Mouse (Mus musculus) neural tube, embryonic 15.5 days (tissue): Measurements from ENCODE around the gene Gnai3. TPM values are rescaled to one million over a fixed set of nuclear protein-coding genes. Genes with fewer than 3 reads are reported as not detected.

Source experiments
- ATAC-seq: fragments of 200-750 bp; cut with Nextera tagmentation; 2 replicates; pipeline ENCODE4 v1.8.0; 2017; ENCODE audit warnings: mild to moderate bottlenecking, moderate TSS enrichment, moderate library complexity; ENCODE audit not compliant: low FRiP score
- H3K27ac ChIP-seq: fragments of 300-500 bp; sonication (generic); replicated peaks from 2 replicates; pipeline ENCODE4 v1.5.1; 2015; ENCODE audit warnings: mild to moderate bottlenecking, inconsistent platforms
- H3K27me3 ChIP-seq: fragments of 300-500 bp; sonication (generic); replicated peaks from 2 replicates; pipeline ENCODE4 v1.6.1; 2015; ENCODE audit warnings: inconsistent platforms
- H3K36me3 ChIP-seq: fragments of 300-500 bp; sonication (generic); 2 replicates; pipeline ENCODE4 v1.6.1; 2015; ENCODE audit warnings: inconsistent platforms
- H3K4me1 ChIP-seq: fragments of 300-500 bp; sonication (generic); 2 replicates; pipeline ENCODE4 v1.6.1; 2015; ENCODE audit warnings: inconsistent platforms
- H3K4me2 ChIP-seq: fragments of 300-500 bp; sonication (generic); 2 replicates; pipeline ENCODE4 v1.6.1; 2015; ENCODE audit warnings: inconsistent platforms, mild to moderate bottlenecking, moderate library complexity
- H3K4me3 ChIP-seq: fragments of 300-500 bp; sonication (generic); replicated peaks from 2 replicates; pipeline ENCODE4 v1.5.1; 2015; ENCODE audit warnings: mild to moderate bottlenecking, inconsistent platforms
- H3K9ac ChIP-seq: fragments of 300-500 bp; sonication (generic); replicated peaks from 2 replicates; pipeline ENCODE4 v1.6.1; 2015; ENCODE audit warnings: mild to moderate bottlenecking, inconsistent platforms
- H3K9me3 ChIP-seq: fragments of 300-500 bp; sonication (generic); replicated peaks from 2 replicates; pipeline ENCODE4 v1.6.1; 2016; ENCODE audit warnings: inconsistent platforms
- WGBS: fragments of 180-500 bp; shearing (Covaris S2); methylation state at CpG from one replicate; pipeline ENCODE4 v1.1.7; 2015; ENCODE audit warnings: mixed read lengths; 5-methylcytosine and 5-hydroxymethylcytosine counted together
- polyA plus RNA-seq: library from polyadenylated mRNA; unstranded; fragments of >200 nt; fragmentation: Nextera tagmentation; extraction: Ambion mirVana; gene quantifications from 2 replicates; pipeline ENCODE4 v1.2.1, GENCODE M21; 2015

Gnai3 gene
- polyA plus RNA-seq, 1 experiment from 2014 or later, result 103 TPM

GRCm38 (mm10) chr3:108072983-108073569 lies 72.9 kb downstream of the Gnai3 start:
- Histone ChIP-seq H3K27me3 (no peaks in the 10 kb centered on the region), H3K4me3 (no peak overlapping the region), H3K4me2 (no peak overlapping the region), H3K4me1 (peaks cover 10% of the 10 kb centered on the region; the same call in 1 of the 2 replicates), H3K27ac (no peak overlapping the region), H3K9ac (no peak overlapping the region), H3K36me3 (peaks cover 42% of the 10 kb centered on the region), H3K9me3 (no peaks in the 10 kb centered on the region)
- 66% methylated on average over 10 of the region's 10 CpGs for WGBS
- ATAC-seq, result no peak

DNA sequence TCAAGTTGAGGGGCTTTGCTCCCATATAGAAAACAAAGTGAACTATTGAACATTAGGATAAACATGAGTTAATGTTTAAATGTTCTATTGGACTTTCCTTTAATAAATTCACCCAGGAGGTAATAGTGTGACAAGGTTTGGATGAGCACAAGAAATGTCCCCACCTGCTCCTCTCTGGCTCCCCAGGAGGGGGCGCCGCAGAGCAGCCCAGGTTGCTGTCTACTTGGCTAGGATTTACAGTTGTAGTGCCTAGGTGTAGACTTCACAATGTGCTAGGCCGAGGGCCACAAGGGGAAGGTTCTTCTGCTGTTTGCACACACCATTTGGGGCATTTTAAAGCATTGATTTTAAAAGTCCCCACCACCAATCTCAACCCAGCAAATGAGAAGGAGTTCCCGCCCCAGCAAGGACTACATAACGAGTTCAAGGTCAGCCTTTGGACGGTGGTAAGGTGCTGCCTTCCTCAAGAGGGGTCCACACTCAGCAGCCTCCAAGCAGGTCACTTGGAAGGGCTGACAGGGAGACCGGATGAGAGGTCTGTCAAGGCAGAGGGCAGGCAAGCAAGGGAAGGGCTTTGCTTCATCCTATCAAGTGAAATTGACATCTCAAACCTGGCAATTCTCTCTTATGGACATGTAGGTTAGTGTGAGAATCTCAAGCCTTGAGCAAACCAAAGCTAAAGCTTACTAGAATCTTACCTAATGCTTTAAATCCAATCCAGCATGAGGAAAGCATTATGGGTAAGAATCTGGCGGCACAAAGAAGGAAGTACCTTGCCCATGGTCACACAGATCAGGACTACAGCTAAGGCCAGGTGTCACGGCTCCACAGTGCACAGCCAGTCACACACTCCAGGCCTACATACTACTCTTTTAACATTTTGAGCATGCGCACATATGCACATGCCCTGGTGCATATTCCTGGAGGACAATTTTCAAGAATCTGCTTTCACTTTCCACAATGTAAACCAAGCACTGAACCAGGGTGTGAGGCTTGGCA lies 75.4 kb downstream of the Gnai3 start:
- Histone ChIP-seq H3K9me3 (no peaks in the 10 kb centered on the region), H3K36me3 (peaks cover 20% of the 10 kb centered on the region), H3K27ac (no peak overlapping the region), H3K4me2 (no peak overlapping the region), H3K4me1 (peaks cover 10% of the 10 kb centered on the region; the same call in 1 of the 2 replicates), H3K27me3 (no peaks in the 10 kb centered on the region), H3K9ac (no peak overlapping the region), H3K4me3 (no peak overlapping the region)
- no peak for ATAC-seq
- WGBS, result 69% methylated on average over 10 of the region's 10 CpGs

GRCm38 (mm10) chr3:108069231-108069870 lies 76.6 kb downstream of the Gnai3 start:
- Histone ChIP-seq H3K4me3 (no peak overlapping the region), H3K4me1 (peaks cover 10% of the 10 kb centered on the region; the same call in 1 of the 2 replicates), H3K36me3 (peaks cover 7% of the 10 kb centered on the region), H3K9me3 (no peaks in the 10 kb centered on the region), H3K27ac (no peak overlapping the region), H3K27me3 (no peaks in the 10 kb centered on the region), H3K9ac (no peak overlapping the region), H3K4me2 (no peak overlapping the region)
- no peak for ATAC-seq
- WGBS, result 74% methylated on average over 13 of the region's 13 CpGs

DNA sequence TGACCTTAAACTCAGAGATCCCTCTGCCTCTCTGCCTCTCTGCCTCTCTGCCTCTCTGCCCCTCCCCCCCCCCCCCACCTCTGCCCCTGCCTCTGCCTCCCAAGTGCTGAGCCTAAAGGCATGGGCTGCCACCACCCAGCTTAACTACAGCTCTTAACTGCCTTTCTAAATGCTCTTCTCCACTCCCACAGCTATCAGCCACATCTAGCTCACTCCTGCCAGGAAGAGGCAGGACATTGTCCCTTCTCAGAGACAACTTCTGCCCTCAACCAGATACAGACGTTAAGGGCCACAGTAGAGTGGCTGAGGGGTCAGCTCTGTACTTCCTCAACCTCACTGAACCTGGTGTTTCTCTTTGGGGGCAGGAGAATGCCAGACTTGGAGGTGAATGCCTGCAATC lies 77.1 kb downstream of the Gnai3 start:
- 9% methylated on average over 1 of the region's 1 CpGs for WGBS
- no peak for ATAC-seq

GRCm38 (mm10) chr3:108067370-108067934 lies 78.5 kb downstream of the Gnai3 start:
- H3K36me3 ChIP-seq, result peaks cover 4% of the 10 kb centered on the region; the same call in 1 of the 2 replicates
- no peak for ATAC-seq
- no peaks in the 10 kb centered on the region for H3K4me1 ChIP-seq
- 73% methylated on average over 6 of the region's 6 CpGs for WGBS
- H3K27me3 ChIP-seq, result no peaks in the 10 kb centered on the region
- H3K9ac ChIP-seq, result no peak overlapping the region
- H3K4me3 ChIP-seq, result no peak overlapping the region
- H3K9me3 ChIP-seq, result no peaks in the 10 kb centered on the region
- no peak overlapping the region for H3K4me2 ChIP-seq
- no peak overlapping the region for H3K27ac ChIP-seq

More for the DNA sequence above, 77.1 kb downstream of the Gnai3 start:
- Histone ChIP-seq H3K4me2 (no peak overlapping the region), H3K4me3 (no peak overlapping the region), H3K27me3 (no peaks in the 10 kb centered on the region), H3K4me1 (peaks cover 10% of the 10 kb centered on the region; the same call in 1 of the 2 replicates), H3K36me3 (peaks cover 4% of the 10 kb centered on the region; the same call in 1 of the 2 replicates), H3K9me3 (no peaks in the 10 kb centered on the region), H3K27ac (no peak overlapping the region), H3K9ac (no peak overlapping the region)

DNA sequence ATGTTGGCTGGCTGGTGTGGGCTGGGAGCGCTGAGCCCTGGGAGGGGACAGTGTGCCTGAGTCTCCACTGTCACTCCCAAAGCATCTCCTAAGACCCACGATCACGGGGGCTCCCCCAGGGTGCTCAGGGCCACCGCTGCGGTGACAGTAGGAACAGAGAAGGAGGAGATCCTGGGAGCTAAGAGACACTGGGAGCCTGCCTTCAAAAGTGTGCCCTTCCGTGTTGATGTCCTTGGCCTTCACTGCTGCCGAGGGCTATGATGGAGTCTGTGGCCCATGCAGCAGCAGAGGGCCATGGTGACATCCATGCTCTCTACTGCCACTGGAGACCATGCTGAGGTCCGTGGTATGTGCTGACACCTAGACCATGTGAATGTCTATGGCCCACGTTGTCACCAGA lies 80.4 kb downstream of the Gnai3 start:
- no peak for ATAC-seq

DNA sequence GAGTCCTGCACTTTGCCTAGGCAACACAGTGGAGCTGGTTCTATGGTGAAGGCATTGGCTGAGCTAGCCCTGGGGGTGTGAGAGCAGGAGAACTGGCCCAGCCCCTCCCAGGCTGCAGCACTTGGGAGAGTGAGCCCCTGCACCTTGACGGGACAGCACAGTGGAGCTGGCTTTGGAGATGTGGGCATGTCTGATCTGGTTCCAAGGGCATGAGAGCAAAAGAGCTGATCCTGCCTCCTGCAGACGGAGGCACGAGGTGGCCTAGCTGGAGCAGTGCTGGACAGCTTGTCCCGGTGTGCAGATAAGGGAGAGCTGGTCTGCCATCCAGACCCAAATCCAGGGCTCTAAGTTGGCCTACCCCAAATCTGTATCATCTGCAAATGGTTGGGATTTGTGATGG lies 81.3 kb downstream of the Gnai3 start:
- no peak overlapping the region for H3K4me3 ChIP-seq
- no peaks in the 10 kb centered on the region for H3K27me3 ChIP-seq
- 76% methylated on average over 4 of the region's 4 CpGs for WGBS
- no peaks in the 10 kb centered on the region for H3K36me3 ChIP-seq
- no peak overlapping the region for H3K4me2 ChIP-seq
- no peak for ATAC-seq
- no peak overlapping the region for H3K9ac ChIP-seq
- H3K9me3 ChIP-seq, result no peaks in the 10 kb centered on the region
- H3K27ac ChIP-seq, result no peak overlapping the region
- no peaks in the 10 kb centered on the region for H3K4me1 ChIP-seq

More for the DNA sequence above, 80.4 kb downstream of the Gnai3 start:
- H3K36me3 ChIP-seq, result no peaks in the 10 kb centered on the region
- no peak overlapping the region for H3K4me3 ChIP-seq
- H3K9me3 ChIP-seq, result no peaks in the 10 kb centered on the region
- no peak overlapping the region for H3K9ac ChIP-seq
- H3K4me2 ChIP-seq, result no peak overlapping the region
- H3K27me3 ChIP-seq, result no peaks in the 10 kb centered on the region
- no peak overlapping the region for H3K27ac ChIP-seq
- 83% methylated on average over 9 of the region's 9 CpGs for WGBS
- H3K4me1 ChIP-seq, result no peaks in the 10 kb centered on the region

GRCm38 (mm10) chr3:108062648-108063047 lies 83.3 kb downstream of the Gnai3 start:
- no peak overlapping the region for H3K9ac ChIP-seq
- H3K4me2 ChIP-seq, result no peak overlapping the region
- ATAC-seq, result no peak
- no peak overlapping the region for H3K4me3 ChIP-seq
- no peak overlapping the region for H3K27ac ChIP-seq
- no peaks in the 10 kb centered on the region for H3K4me1 ChIP-seq
- WGBS, result 79% methylated on average over 8 of the region's 8 CpGs
- no peaks in the 10 kb centered on the region for H3K36me3 ChIP-seq
- H3K9me3 ChIP-seq, result no peaks in the 10 kb centered on the region
- H3K27me3 ChIP-seq, result no peaks in the 10 kb centered on the region

- Histone ChIP-seq H3K4me3 (no peak overlapping the region), H3K27me3 (no peaks in the 10 kb centered on the region)
Measured at GRCm38 (mm10) chr3:108061420-108061819, 84.5 kb downstream of the Gnai3 start.

More at GRCm38 (mm10) chr3:108061420-108061819, 84.5 kb downstream of the Gnai3 start:
- no peak; the same call in 1 of the 2 replicates for ATAC-seq
- H3K9ac ChIP-seq, result no peak overlapping the region
- no peak overlapping the region for H3K4me2 ChIP-seq
- WGBS, result 22% methylated on average over 7 of the region's 7 CpGs
- H3K36me3 ChIP-seq, result no peaks in the 10 kb centered on the region
- no peaks in the 10 kb centered on the region for H3K9me3 ChIP-seq
- H3K4me1 ChIP-seq, result no peaks in the 10 kb centered on the region
- H3K27ac ChIP-seq, result no peak overlapping the region
